Mouse (Mus musculus) CH12.LX (cell line): Measurements from ENCODE around the gene Gm45713.

Experiments used
- CTCF ChIP-seq, 2 experiments: IDR thresholded peaks in 1 of 2; conservative IDR thresholded peaks in 1 of 2; 2 replicates each; pipeline ENCODE4 v1.5.1; 2011 to 2012; ENCODE audit warnings: low read depth in 2 of 2, low read length in 2 of 2, improper control_type of control experiment in 1 of 2, inconsistent platforms in 1 of 2, mild to moderate bottlenecking in 1 of 2, moderate library complexity in 1 of 2
- POLR2A ChIP-seq: IDR thresholded peaks from 2 replicates; pipeline ENCODE4 v1.6.1; 2011; ENCODE audit warnings: low read depth, mild to moderate bottlenecking, improper control_type of control experiment, low read length
- USF1 ChIP-seq: IDR thresholded peaks from 2 replicates; pipeline ENCODE4 v1.6.1; 2014; ENCODE audit warnings: low read depth, mild to moderate bottlenecking, inconsistent platforms, low read length, improper control_type of control experiment

- no peak for TF ChIP-seq POLR2A
- no peak for TF ChIP-seq CTCF (conservative IDR thresholded peaks at IDR 0.05 in 1 of 2, IDR thresholded peaks at IDR 0.05 in 1 of 2; ENCODE audit: low read depth in 2 of 2, low read length in 2 of 2)
- TF ChIP-seq USF1 = no peak
Measured at GRCm38 (mm10) chr7:45156206-45156605, 20.2 kb upstream of the Gm45713 start.
